Mouse (Mus musculus): ENCODE measurements around the gene Cxcl5.

- TF ChIP-seq CTCF (IDR thresholded peaks at IDR 0.05; ENCODE audit: low read depth, low read length) = no peak
- no peak for TF ChIP-seq POLR2A (IDR thresholded peaks at IDR 0.05; ENCODE audit: borderline replicate concordance, low read depth, low read length)
Observed at GRCm38 (mm10) chr5:90728254-90728653, 30.9 kb upstream of the Cxcl5 start.

All from bone marrow macrophage, adult 2 months (primary cell).